Mouse (Mus musculus) inflammation-experienced regulatory T-cells, adult 6 months (primary cell): Measurements from ENCODE around the gene Lemd1. TPM values are rescaled to one million over a fixed set of nuclear protein-coding genes. Genes with fewer than 3 reads are reported as not detected.

Experiments used
- ATAC-seq: one replicate; pipeline ENCODE4 v1.8.0; 2017
- polyA plus RNA-seq, 3 experiments: library from polyadenylated mRNA; unstranded; fragments of 100-300 nt; shearing (Covaris generic); gene quantifications; one replicate each; pipeline ENCODE4 v1.2.1; 2017

The Lemd1 gene
- polyA plus RNA-seq, 3 experiments from 2014 or later, result not detected

DNA sequence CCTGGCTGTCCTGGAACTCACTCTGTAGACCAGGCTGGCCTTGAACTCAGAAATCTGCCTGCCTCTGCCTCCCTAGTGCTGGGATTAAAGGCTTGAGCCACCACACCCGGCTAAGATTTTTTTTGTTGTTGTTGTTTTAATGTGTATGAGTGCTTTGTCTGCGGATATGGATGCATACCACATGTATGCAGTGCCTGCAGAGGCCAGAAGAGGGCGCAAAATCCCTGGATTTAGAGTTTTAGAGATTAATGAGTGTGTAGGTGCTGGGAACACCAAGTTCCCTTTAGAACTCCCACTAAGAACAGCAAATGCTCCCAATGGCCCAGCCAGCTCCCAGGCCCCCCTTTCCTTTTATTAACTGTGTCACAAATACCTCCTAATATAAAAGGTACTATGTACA lies 25.4 kb upstream of the Lemd1 start:
- ATAC-seq, result no peak

DNA sequence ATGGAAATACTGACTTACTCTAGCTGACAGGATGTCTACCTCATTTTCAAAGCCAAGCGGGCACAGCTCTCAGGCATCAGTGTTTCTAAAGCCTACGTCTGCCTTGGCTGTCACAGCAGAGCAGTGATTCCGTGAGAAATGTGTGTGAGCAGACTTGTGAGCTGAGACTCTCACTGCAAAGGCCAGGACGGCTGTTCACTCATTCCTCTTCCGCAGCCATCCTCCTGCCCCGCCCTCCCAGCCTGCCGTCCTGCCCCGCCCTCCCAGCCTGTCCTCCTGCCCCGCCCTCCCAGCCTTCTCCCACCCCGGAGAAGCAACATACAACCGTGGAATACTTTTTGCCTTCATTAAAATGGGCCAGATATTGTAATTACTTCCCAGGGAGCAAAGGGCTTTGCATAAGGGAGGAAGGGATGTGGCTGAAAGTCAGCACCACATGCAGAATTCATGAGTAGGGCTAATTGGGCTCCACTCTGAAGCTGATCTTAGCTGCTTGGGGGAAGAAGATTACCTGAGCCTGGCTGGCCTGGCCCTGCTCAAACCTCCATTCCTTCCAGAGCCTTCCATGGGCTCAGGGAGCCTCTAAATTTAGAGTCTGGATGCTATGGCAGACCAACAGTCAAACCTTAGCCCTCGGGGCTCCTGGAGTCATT lies 23.0 kb upstream of the Lemd1 start:
- no peak for ATAC-seq

DNA sequence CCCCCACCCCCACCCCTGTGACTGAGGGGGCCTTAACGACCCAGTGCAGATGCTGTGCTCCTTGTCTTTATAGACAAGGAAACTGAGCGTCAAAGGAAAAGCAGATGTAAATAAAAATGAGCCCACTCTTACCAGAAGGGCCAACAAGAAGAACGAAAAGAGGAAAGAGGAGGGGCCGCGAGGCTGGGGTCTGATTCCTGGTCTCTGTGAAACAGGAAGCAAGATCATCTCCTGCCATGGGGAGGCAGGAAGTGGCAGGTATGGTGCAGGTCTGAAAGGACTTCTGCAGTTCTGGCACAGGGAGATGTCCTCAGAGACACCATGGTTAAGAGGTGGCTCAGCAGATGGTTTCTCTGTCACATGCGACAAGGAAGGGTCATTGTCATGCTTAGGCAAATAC lies 20.5 kb upstream of the Lemd1 start:
- no peak for ATAC-seq

DNA sequence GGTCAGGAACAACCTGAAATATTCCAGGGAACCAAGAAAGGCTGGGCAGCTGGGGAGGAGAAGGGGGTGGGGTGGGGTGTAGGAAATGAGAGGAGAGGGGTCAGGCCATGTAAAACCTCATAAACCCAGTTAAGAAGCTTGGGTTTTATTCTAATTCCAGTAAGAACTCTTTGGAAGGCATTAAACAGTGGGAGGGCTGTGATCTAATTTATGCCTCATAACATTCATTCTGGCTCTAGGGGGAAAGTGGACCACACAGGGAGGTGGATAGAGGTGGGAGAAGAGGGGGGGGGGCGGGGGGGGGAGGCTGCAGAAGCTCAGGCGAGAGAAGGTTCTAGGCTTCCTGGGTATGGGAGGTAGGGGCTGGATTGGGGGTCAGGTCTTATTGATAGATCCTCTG lies 19.6 kb upstream of the Lemd1 start:
- no peak for ATAC-seq

DNA sequence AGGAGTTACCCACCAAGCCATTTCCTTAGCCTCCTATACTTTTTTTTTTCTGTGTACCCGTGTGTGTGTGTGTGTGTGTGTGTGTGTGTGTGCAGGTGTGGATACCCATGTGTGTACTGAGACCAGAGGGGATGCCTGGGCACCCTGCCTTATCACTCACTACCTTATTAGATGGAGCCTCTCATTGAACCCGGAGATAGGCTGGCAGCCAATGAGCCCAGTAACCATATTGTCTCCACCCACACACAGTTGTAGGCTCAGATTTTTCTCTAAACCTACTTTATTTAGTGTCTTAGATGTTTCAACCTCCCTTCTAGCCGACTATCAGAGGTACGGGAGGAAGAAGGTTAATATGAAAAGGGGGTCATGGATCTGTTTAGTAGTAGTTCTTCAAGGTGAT lies 4.9 kb upstream of the Lemd1 start:
- ATAC-seq, result no peak

DNA sequence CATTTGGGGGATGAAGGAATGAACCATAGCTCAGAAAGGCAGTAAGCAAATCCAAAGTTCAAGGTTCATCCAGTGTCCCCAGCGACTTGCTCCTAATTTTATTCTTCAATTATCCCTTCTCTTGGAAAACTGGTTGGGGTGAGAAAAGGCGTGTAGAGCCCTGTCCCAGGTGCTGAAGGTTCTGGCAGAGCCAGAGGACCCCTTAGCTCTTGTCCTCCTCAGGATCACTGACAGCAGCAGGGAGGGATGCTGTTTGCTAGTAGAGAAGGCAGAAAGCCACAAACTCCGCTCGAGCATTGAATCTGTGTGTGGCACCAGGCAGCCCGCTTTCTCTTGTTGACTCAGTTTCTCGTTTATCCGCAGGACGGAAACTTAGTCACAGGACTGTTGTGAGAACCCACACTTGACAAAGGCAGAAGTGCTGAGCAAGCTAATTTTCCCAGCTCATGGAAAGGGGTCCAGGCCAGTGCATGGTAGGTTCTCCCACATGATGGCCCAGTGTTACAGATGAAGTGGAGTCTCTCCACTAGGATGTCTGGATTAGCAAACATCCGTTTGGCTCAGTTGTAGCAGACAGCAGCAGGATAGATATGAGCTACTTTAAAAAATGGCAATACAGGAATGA lies 2.7 kb upstream of the Lemd1 start:
- ATAC-seq, result no peak

DNA sequence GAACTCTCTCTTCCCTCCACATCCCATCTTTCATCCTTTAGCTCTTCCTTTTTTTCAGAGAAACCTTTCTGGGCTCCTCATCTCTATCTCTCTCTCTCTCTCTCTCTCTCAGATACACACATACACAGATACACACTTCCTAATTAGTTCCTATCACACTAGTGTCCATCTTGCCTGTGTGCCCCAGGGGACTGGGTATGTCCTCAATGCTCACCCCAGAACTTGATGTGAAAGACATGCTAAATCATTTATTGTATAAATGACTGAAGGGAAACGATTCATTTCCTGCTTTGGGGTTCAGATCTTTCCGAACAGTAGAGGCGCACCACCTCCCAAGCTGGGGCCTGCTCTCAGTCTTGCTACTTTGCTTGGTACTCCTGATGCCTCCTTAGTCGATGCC lies 2.0 kb upstream of the Lemd1 start:
- ATAC-seq, result no peak

DNA sequence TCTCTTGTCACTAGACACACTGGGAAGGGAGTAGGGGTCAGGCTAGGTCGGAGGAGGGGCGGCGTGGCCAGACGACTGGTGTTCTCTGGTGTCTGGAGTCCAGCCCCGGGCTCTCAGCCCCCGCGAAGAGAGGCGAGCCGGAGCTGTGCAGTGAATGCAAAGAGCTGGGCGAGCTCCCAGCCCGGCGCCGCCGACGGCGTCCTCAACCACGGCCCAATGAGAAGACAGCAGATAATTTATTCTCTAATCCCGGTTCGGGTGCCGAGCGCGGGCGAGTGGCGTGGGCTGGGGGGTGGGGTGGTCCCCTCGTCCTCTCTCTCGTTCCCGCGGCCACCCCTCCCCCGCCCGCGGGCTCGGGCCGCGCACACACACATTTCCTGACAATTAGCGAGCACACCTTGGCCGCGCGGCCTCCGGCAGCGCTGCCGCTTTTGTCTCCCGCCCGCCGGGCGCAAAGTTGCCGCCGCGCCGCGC lies 1.2 kb upstream of the Lemd1 start:
- no peak for ATAC-seq

DNA sequence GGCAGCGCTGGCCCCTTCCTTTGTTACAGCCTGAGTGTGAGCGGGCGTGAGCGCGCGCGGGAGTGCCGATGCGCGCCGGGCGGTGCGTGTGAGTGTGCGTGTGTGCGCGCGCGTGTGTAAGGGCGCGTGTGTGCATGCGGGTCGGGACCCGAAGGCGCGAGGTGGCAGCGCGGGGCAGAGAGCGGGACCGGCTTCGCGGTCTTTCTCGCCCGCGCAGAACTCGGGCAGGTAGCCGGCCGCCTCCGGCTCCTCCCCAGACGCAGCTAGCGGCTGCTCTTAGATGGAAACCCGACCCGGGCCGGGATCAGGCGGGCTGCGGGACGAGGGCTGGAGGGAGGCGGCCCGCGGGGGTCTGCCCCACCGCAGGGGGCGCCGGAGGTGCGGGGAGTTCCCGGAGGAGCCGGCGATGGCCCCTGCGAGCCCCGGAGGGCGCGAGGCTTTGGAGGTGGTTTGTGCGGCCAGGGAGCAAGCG lies 574 bp upstream of the Lemd1 start:
- ATAC-seq, result no peak

DNA sequence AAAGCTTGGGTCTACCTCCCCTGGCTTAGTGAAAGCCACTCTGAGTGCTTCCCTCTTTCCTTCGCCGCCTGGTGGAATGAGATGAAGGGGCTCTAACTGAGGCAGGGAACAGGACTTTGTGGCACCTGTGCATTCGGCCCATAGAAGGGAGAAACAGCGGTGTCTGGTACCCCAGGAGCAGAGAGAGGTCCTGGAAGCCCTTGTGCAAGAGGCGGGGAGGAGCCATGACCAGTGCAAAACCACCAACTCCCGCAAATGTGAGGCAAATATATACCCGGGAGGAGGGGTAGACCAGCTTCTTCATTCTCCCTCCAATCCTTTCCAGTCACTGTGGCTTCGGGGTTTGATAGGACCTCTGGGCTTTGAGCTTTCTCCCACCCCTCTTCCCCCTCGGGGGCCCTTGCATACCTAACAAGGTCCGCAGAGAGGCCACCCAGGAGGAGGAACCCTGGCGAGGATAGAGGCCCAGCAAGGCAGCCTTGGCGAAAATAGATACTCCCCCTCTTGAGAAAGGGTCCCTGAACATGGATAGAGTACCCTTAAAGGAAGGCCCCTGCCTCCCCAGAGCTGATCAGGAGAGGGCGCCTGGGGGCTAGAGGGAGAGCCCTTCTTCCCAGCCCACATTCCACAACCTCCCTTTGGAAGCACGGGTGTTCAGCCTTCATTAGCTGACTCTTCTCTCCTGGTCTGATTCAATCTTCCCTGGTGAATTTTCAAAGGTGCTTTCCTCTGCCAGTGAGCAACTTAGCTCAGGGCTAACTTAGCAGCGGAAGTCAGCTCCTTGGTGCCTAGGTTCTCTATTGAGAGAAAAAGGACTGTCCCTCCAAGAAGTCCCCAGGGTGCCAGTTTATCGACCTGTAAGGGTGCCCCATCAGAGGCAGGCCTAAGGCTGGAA lies 802 bp downstream of the Lemd1 start:
- no peak for ATAC-seq

DNA sequence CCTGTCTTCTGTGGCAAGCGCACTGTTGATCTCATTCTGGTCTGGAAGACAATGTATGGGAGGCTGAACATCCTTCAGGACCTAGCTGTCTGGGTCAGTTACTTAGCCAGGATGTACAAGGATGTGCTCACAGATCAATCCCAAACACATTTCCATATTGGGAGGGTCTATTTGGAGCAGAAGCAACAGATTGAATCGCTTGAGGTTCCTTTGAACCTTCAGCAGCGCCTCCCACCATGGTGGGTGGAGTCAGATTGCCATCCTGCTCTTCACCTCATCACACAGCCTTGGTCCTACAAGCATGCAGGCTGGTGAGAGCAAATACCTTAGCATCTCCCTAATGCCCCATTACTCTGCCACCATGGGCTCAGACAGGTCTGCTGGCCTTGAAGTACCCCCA lies 2.6 kb downstream of the Lemd1 start:
- no peak for ATAC-seq

DNA sequence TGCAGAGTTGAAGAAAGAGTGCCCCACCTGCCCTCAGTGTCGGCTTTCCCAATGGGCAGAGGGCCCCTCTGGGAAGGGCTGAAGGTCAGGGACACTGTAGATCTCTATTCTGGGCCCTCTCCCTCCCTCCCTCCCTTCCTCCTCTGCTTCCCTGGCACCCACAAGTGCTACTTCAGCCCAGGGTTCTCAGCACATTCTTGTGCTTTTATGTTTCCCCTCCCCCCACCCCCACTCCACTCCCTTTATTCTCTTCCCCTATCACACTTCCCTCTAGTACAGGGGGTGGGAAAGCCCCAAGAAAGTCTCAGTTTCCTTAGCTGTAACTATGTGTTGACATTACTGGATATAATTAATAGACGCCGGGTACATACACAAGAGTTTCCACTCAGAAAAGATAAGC lies 3.4 kb downstream of the Lemd1 start:
- no peak for ATAC-seq

DNA sequence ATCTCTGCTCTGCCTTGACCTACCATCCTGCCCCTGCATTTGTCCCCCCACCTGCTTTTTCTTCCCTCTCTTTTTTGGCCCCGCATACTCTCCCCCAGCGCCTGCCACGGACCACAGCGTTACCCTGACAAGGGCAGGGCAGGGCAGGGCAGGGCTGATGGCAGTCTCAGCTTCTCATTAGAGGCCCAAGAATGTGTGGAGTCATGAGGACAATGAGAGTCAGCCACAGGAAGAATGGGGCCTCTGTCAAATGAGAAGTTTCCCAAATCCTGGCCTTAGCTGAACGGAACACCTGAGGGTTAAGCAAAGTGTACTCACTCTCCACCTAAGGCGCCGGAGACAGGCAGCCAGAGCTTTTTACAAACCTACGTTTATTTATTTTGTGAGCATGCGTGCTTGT lies 3.9 kb downstream of the Lemd1 start:
- ATAC-seq, result no peak

DNA sequence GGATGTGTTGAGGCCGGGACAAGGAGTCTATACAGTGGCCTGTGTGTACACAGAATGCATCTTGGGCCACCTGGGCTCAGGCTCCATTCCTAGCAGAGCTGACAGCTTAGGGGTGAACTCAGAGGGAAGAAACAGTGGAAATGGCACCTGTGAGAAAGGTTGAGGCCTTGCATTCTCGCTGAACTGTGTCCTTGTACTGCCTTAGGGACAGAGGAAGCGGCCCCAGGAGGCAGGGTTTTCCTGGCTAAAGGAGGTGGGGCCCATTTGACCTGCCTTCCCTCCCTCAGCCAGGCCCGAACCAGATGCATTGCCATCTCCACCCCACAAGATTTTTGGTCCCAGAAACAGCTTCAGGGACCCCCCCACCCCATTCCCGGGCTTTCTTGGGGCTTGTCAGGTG lies 4.5 kb downstream of the Lemd1 start:
- ATAC-seq, result no peak

DNA sequence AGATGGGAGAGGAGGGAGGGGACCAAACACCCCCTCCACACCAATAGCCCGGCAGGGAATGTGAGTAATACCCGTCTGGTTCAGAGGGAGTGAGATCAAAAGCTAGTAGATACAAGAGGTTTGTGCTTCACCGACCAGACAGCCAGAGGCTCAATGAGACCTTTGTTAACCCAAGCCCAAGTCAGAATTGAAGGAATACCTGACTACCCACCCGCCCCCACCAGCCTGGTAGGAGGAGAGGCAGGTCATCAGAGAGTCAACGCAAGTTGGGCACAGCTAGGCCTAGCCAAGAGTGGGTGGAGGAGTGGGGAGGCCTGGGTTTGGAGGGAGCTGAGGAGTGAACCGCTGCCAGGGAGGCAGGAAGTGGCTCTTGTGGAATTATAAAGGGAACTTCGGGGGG lies 5.1 kb downstream of the Lemd1 start:
- ATAC-seq, result no peak

DNA sequence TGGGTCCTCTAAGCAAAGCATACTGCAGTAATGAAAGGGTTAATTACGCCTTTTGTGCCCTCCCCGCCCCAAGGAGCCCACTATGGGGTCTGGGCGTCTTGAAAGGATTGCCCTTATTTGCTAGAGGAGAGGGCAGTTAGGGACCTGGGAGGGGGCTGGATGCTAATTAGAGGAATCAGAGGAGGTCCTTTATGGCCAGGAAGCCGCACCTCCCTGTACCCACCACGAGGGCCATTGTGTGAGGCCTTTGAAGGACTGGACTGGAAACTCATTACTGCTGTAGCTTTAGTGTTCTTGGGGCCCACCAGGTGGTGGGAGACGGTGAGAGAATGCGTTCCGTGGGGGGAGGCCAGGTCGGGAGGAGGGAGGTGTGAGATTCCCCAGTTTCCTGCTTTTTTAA lies 6.4 kb downstream of the Lemd1 start:
- no peak for ATAC-seq

DNA sequence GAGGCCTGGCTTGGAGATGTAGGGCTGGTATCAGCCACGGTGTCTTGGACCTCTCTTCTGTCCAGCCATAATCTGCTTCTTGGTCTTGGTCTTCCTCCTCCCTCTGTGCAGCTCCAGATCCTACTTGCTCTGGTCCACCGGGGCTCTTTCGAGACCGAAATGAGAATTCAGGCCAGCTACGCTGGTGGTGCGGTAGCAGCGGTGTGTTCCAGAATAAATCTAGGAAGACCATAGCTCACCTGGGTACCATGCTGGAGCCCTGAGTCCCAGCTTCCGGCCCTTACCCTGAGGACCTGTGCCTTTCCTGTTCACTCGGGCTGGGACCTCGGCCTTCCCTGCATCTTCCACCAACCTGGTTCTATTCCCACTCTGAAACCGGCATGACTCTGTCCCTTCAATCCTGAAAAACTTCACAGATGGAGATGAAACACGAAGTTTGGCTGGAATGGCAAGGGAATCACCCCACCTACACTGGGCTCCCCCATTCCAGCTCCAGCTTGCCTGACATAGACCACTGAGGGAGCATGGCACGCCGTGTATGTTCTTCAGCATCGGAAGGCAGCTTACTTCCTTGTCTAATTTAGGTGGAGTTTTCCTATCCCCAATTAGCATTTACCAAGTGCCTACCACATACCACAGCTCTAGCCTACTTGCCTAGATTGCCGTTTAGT lies 7.3 kb downstream of the Lemd1 start:
- ATAC-seq, result no peak

DNA sequence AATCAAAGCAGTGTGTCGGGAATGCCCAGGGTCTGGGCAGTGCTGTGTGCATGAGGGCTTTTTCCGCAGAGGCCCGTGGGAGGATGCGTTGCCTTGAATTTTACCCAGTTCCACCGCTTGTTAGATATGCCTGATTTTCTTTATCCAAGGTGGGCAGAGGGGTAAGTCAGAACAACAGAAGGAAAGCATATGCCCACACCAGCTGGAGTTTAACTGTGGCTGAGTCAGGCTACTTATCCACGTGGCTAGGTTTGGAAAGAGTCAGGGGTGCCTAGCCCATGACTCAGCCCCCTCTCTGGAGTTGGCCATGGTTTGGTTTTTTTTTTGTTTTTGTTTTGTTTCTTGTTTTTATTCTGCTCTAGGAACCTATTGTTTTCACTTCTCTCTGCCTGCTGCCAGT lies 8.0 kb downstream of the Lemd1 start:
- no peak for ATAC-seq

DNA sequence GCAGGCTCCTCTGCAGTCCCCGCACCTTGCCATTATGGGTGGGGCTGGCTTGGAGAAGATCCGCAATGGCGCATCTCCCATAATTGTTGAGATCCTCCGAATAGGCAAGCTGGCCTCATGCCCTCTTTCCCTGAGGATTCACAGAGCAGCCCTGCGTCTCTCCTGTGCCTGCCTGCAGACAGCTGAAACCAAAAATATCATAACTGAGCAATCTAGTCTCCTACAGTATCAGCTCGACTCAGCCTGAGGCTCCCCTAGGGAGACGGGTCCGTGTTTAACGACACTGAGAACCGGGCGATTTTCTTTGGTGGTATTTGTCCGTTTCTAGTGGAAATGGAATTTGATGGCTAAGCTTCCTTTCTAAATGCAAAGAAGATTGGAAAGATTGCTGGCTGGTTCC lies 8.7 kb downstream of the Lemd1 start:
- no peak for ATAC-seq

DNA sequence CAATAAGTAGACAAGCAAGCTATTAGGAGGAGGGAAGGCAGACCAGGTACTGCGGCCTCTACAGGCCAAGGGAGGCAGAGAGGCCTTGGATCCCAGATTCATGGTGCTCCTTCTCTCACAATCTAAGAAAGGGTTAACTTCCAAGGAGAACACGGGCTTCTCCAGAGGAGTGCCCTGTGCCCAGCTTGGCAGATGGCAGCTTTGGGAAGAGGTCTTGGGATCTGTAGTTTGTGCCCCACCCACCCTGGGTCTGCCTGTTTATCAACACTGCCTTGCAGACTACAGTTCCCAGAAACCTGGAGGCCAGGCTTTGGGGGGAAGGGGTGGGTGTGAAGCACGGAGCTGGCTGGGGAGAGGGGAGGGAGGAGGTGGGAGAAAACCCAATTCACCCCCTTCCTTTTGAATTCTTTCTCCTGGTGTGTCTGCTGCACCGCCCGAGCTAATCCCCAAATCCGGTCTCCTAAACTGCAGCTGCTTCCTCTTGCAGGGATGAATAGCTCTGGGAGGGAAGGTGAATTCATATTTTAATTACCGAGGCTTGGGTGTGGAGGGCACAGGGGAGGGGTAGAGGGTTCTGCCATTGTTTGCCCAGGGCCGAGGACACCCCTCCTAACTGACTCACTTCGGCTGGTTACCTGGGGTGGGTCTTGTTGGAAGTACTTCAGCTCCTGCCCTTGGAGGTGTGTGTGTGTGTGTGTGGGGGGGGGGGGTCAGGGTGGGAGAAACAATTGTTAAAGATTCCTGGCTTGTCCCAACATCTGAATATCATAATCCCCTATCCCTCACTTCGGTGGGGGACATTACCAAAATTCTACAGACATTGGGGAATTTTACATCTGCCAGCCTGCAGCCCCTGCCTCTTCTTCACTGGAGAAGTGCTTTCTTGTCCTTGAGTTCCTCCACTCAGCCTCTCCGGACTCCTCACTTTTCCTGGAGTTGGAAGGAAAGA lies 9.6 kb downstream of the Lemd1 start:
- ATAC-seq, result no peak

DNA sequence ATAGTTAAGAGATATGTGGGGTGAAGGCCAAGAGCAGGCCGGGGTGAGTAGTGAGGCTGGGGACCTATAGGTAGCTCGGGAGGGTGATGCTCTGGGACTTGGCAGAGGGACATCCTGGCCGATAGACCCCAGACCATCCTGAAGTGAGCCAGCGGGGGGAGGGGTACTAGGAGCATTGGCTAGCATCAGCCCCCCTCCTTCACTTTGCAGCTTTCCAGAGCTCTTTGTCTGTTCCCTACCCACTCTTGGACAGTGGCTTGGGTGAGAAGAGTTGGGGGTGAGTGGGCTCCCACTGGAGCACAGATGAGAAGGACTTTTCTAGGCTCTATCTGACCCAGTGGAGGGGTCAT lies 10.3 kb downstream of the Lemd1 start:
- no peak for ATAC-seq

DNA sequence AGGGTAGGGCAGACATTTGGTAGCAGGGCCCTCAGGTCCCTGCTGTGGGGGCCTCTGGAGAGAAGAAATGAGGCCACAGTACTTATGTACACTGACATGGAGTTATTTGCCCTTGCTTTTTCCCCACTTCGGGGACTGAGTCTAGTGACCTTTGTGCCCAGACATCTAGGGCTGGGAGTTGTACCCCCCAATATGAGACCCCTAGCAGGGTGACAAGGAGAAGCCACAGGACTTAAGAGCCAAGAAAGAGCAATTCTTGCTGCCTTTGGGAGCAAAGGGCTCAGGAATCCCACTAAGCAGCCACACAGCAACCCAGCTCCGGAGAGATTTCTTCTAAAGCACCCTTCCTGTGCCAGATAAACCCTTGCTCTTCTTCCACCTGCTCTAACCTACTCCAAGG lies 10.7 kb downstream of the Lemd1 start:
- ATAC-seq, result no peak
